Mouse (Mus musculus) hindbrain, postnatal 0 days (tissue): ENCODE data around the gene Klf13. TPM values are rescaled to one million over a fixed set of nuclear protein-coding genes. Genes with fewer than 3 reads are reported as not detected.

Experiments used
- ATAC-seq: fragments of 200-750 bp; cut with Nextera tagmentation; 2 replicates; pipeline ENCODE4 v1.8.0; 2017; ENCODE audit warnings: mild to moderate bottlenecking, moderate TSS enrichment, moderate library complexity
- DNase-seq: peaks from one replicate; pipeline ENCODE4 v3.0.0-alpha.2; 2015; ENCODE audit warnings: low spot score
- H3K27ac ChIP-seq: fragments of 300-500 bp; sonication (generic); 2 replicates; pipeline ENCODE4 v1.5.1; 2014; ENCODE audit warnings: mild to moderate bottlenecking
- H3K27me3 ChIP-seq: fragments of 300-500 bp; sonication (generic); 2 replicates; pipeline ENCODE4 v1.6.1; 2014; ENCODE audit warnings: low read length, mixed read lengths; ENCODE audit not compliant: insufficient read depth
- H3K36me3 ChIP-seq: fragments of 300-500 bp; sonication (generic); 2 replicates; pipeline ENCODE4 v1.6.1; 2014; ENCODE audit warnings: low read length, mixed read lengths; ENCODE audit not compliant: insufficient read depth
- H3K4me1 ChIP-seq: fragments of 300-500 bp; sonication (generic); 2 replicates; pipeline ENCODE4 v1.6.1; 2014; ENCODE audit warnings: antibody characterized with exemption, low read length, mixed read lengths; ENCODE audit not compliant: insufficient read depth
- H3K4me2 ChIP-seq: fragments of 300-500 bp; sonication (generic); 2 replicates; pipeline ENCODE4 v1.6.1; 2014; ENCODE audit warnings: low read depth, mild to moderate bottlenecking, low read length, moderate library complexity, mixed read lengths
- H3K4me3 ChIP-seq: fragments of 300-500 bp; sonication (generic); 2 replicates; pipeline ENCODE4 v1.5.1; 2014; ENCODE audit warnings: low read length
- H3K9ac ChIP-seq: fragments of 300-500 bp; sonication (generic); replicated peaks from 2 replicates; pipeline ENCODE4 v1.6.1; 2014; ENCODE audit warnings: mild to moderate bottlenecking, low read length, moderate library complexity, mixed read lengths
- H3K9me3 ChIP-seq: fragments of 300-500 bp; sonication (generic); 2 replicates; pipeline ENCODE4 v1.6.1; 2016; ENCODE audit warnings: low read length, mixed read lengths
- CTCF ChIP-seq: IDR thresholded peaks from 2 replicates; pipeline ENCODE4 v1.5.1; 2016; ENCODE audit warnings: antibody characterized with exemption, control low read depth, low read depth
- WGBS: fragments of 180-500 bp; shearing (Covaris S2); extraction: QIAGEN DNeasy Blood & Tissue Kit; methylation state at CpG from one replicate; pipeline ENCODE4 v1.1.7; 2014; 5-methylcytosine and 5-hydroxymethylcytosine counted together
- polyA plus RNA-seq: library from polyadenylated mRNA; unstranded; fragments of >200 nt; fragmentation: Nextera tagmentation; extraction: Ambion mirVana; gene quantifications from 2 replicates; pipeline ENCODE4 v1.2.1, GENCODE M21; 2015
- total RNA-seq: library from RNA; depleted of rRNA; stranded (reverse); fragments of >200 nt; gene quantifications from 2 replicates; pipeline ENCODE4 v1.2.3, GENCODE M21; 2014

Klf13 gene
- total and polyA plus RNA-seq, 2 experiments from 2014 or later = 26.9 to 34.0 TPM

GRCm38 (mm10) chr7:63934530-63934929 lies 4.2 kb downstream of the Klf13 start:
- Histone ChIP-seq H3K4me3 (0 out of 2 replicates have a peak overlapping the region, but pooled peaks have one; percentile 73), H3K9ac (no peak overlapping the region)

GRCm38 (mm10) chr7:63933905-63934304 lies 4.8 kb downstream of the Klf13 start:
- no peak for ATAC-seq
- Histone ChIP-seq H3K9me3 (no peaks in the 10 kb centered on the region), H3K4me3 (no peak overlapping the region), H3K27ac (no peak overlapping the region), H3K4me1 (peaks cover 19% of the 10 kb centered on the region; the same call in 1 of the 2 replicates), H3K36me3 (no peaks in the 10 kb centered on the region), H3K4me2 (no peak overlapping the region), H3K27me3 (no peaks in the 10 kb centered on the region), H3K9ac (no peak overlapping the region)
- no peak for DNase-seq
- WGBS = 72% methylated on average over 6 of the region's 6 CpGs
- no peak for TF ChIP-seq CTCF

More at GRCm38 (mm10) chr7:63934530-63934929, 4.2 kb downstream of the Klf13 start:
- Histone ChIP-seq H3K27me3 (no peaks in the 10 kb centered on the region), H3K27ac (no peak overlapping the region), H3K36me3 (no peaks in the 10 kb centered on the region), H3K4me2 (peak overlapping the region; percentile 90), H3K4me1 (peaks cover 20% of the 10 kb centered on the region), H3K9me3 (no peaks in the 10 kb centered on the region)
- WGBS = 44% methylated on average over 1 of the region's 1 CpGs
- ATAC-seq = no peak
- DNase-seq = no peak
- no peak for TF ChIP-seq CTCF

- H3K9me3 ChIP-seq = no peaks in the 10 kb centered on the region
- ATAC-seq (no peak), DNase-seq (no peak)
- WGBS = 82% methylated on average over 3 of the region's 3 CpGs
- H3K9ac ChIP-seq = no peak overlapping the region
- TF ChIP-seq CTCF = no peak
- H3K36me3 ChIP-seq = no peaks in the 10 kb centered on the region
- H3K27me3 ChIP-seq = no peaks in the 10 kb centered on the region
- H3K4me1 ChIP-seq = peaks cover 19% of the 10 kb centered on the region; the same call in 1 of the 2 replicates
- H3K4me2 ChIP-seq = no peak overlapping the region
- no peak overlapping the region for H3K27ac ChIP-seq
- H3K4me3 ChIP-seq = no peak overlapping the region
Observed at GRCm38 (mm10) chr7:63932461-63932860, 6.3 kb downstream of the Klf13 start.

- Histone ChIP-seq H3K4me1 (peaks cover 17% of the 10 kb centered on the region), H3K36me3 (no peaks in the 10 kb centered on the region), H3K9ac (no peak overlapping the region), H3K9me3 (no peaks in the 10 kb centered on the region), H3K4me2 (no peak overlapping the region), H3K27me3 (no peaks in the 10 kb centered on the region), H3K4me3 (no peak overlapping the region), H3K27ac (no peak overlapping the region)
- TF ChIP-seq CTCF = no peak
- no peak for DNase-seq
- ATAC-seq = no peak
- 88% methylated on average over 5 of the region's 5 CpGs for WGBS
Observed at GRCm38 (mm10) chr7:63930766-63931165, 7.9 kb downstream of the Klf13 start.

- no peak overlapping the region for H3K4me3 ChIP-seq
- no peak overlapping the region for H3K27ac ChIP-seq
- no peak for DNase-seq
- ATAC-seq = no peak
- no peaks in the 10 kb centered on the region for H3K27me3 ChIP-seq
- H3K4me1 ChIP-seq = peaks cover 19% of the 10 kb centered on the region
- TF ChIP-seq CTCF = no peak
- H3K36me3 ChIP-seq = no peaks in the 10 kb centered on the region
- no peak overlapping the region for H3K9ac ChIP-seq
- WGBS = 96% methylated on average over 3 of the region's 3 CpGs
- H3K9me3 ChIP-seq = no peaks in the 10 kb centered on the region
- H3K4me2 ChIP-seq = no peak overlapping the region
Observed at GRCm38 (mm10) chr7:63930132-63930531, 8.6 kb downstream of the Klf13 start.

GRCm38 (mm10) chr7:63929080-63929479 lies 9.6 kb downstream of the Klf13 start:
- Histone ChIP-seq H3K4me3 (no peak overlapping the region), H3K4me2 (no peak overlapping the region), H3K9ac (no peak overlapping the region), H3K27me3 (no peaks in the 10 kb centered on the region), H3K36me3 (no peaks in the 10 kb centered on the region), H3K27ac (no peak overlapping the region), H3K4me1 (peaks cover 21% of the 10 kb centered on the region), H3K9me3 (no peaks in the 10 kb centered on the region)
- DNase-seq (no peak), ATAC-seq (no peak)
- TF ChIP-seq CTCF = no peak
- 74% methylated on average over 4 of the region's 4 CpGs for WGBS

GRCm38 (mm10) chr7:63927121-63927520 lies 11.6 kb downstream of the Klf13 start:
- Histone ChIP-seq H3K4me3 (no peak overlapping the region), H3K4me2 (no peak overlapping the region), H3K9me3 (no peaks in the 10 kb centered on the region), H3K27ac (no peak overlapping the region), H3K9ac (no peak overlapping the region), H3K36me3 (no peaks in the 10 kb centered on the region), H3K27me3 (no peaks in the 10 kb centered on the region), H3K4me1 (peaks cover 27% of the 10 kb centered on the region)
- DNase-seq (no peak), ATAC-seq (no peak)
- WGBS = 88% methylated on average over 6 of the region's 6 CpGs
- TF ChIP-seq CTCF = no peak
